Mouse (Mus musculus) heart, embryonic 16.5 days (tissue): Measurements from ENCODE around the gene Fmnl1. TPM values are rescaled to one million over a fixed set of nuclear protein-coding genes. Genes with fewer than 3 reads are reported as not detected.

Experiments used
- ATAC-seq: fragments of 200-750 bp; cut with Nextera tagmentation; replicated peaks from 2 replicates; pipeline ENCODE4 v1.8.0; 2017; ENCODE audit warnings: moderate number of reproducible peaks; ENCODE audit not compliant: insufficient read depth, low FRiP score; ENCODE audit errors: extremely low read depth
- H3K27ac ChIP-seq: fragments of 300-500 bp; sonication (generic); 2 replicates; pipeline ENCODE4 v1.5.1; 2014; ENCODE audit warnings: mild to moderate bottlenecking, low read length, control low read depth, moderate library complexity
- H3K27me3 ChIP-seq: fragments of 300-500 bp; sonication (generic); 2 replicates; pipeline ENCODE4 v1.6.1; 2014; ENCODE audit warnings: low read length, mixed read lengths; ENCODE audit not compliant: control insufficient read depth, insufficient read depth
- H3K36me3 ChIP-seq: fragments of 300-500 bp; sonication (generic); 2 replicates; pipeline ENCODE4 v1.6.1; 2014; ENCODE audit not compliant: control insufficient read depth, insufficient read depth
- H3K4me1 ChIP-seq: fragments of 300-500 bp; sonication (generic); 2 replicates; pipeline ENCODE4 v1.6.1; 2014; ENCODE audit warnings: low read length, mixed read lengths; ENCODE audit not compliant: control insufficient read depth, insufficient read depth
- H3K4me2 ChIP-seq: fragments of 300-500 bp; sonication (generic); 2 replicates; pipeline ENCODE4 v1.6.1; 2014; ENCODE audit warnings: low read depth, mild to moderate bottlenecking, control low read depth, low read length
- H3K4me3 ChIP-seq: fragments of 300-500 bp; sonication (generic); 2 replicates; pipeline ENCODE4 v1.5.1; 2014; ENCODE audit warnings: mild to moderate bottlenecking, control low read depth, low read length
- H3K9ac ChIP-seq: fragments of 300-500 bp; sonication (generic); 2 replicates; pipeline ENCODE4 v1.6.1; 2014; ENCODE audit warnings: low read length, control low read depth
- H3K9me3 ChIP-seq: fragments of 300-500 bp; sonication (generic); replicated peaks from 2 replicates; pipeline ENCODE4 v1.6.1; 2016; ENCODE audit warnings: low read length; ENCODE audit not compliant: control insufficient read depth
- WGBS: fragments of 180-500 bp; shearing (Covaris S2); extraction: QIAGEN DNeasy Blood & Tissue Kit; methylation state at CpG from one replicate; pipeline ENCODE4 v1.1.7; 2014; 5-methylcytosine and 5-hydroxymethylcytosine counted together
- polyA plus RNA-seq: library from polyadenylated mRNA; unstranded; fragments of >200 nt; fragmentation: Nextera tagmentation; extraction: Ambion mirVana; gene quantifications from 2 replicates; pipeline ENCODE4 v1.2.1, GENCODE M21; 2015

Fmnl1 gene
- polyA plus RNA-seq, 1 experiment from 2014 or later: 7.6 TPM

GRCm38 (mm10) chr11:103171703-103172391 lies 940 bp downstream of the Fmnl1 start:
- peak overlapping the region; percentile 83 for H3K9ac ChIP-seq
- 49% methylated on average over 9 of the region's 9 CpGs for WGBS
- H3K9me3 ChIP-seq: no peaks in the 10 kb centered on the region
- H3K4me2 ChIP-seq: peak overlapping the region; percentile 97
- peak overlapping the region; percentile 69 for H3K4me3 ChIP-seq
- H3K27ac ChIP-seq: 0 out of 2 replicates have a peak overlapping the region, but pooled peaks have one; percentile 0
- no peak for ATAC-seq
- peaks cover 26% of the 10 kb centered on the region for H3K4me1 ChIP-seq
- H3K27me3 ChIP-seq: peaks cover 18% of the 10 kb centered on the region
- H3K36me3 ChIP-seq: no peaks in the 10 kb centered on the region

GRCm38 (mm10) chr11:103172392-103173040 lies 1.6 kb downstream of the Fmnl1 start:
- Histone ChIP-seq H3K4me1 (peaks cover 32% of the 10 kb centered on the region), H3K4me3 (peak overlapping the region; percentile 69; the same call in 1 of the 2 replicates), H3K27ac (0 out of 2 replicates have a peak overlapping the region, but pooled peaks have one; percentile 0), H3K27me3 (peaks cover 18% of the 10 kb centered on the region), H3K4me2 (peak overlapping the region; percentile 97), H3K36me3 (no peaks in the 10 kb centered on the region), H3K9ac (peak overlapping the region; percentile 83; the same call in 1 of the 2 replicates), H3K9me3 (no peaks in the 10 kb centered on the region)
- 48% methylated on average over 6 of the region's 6 CpGs for WGBS
- no peak for ATAC-seq

- Histone ChIP-seq H3K4me3 (peak overlapping the region; percentile 4; the same call in 1 of the 2 replicates), H3K4me2 (peak overlapping the region; percentile 97; the same call in 1 of the 2 replicates), H3K27me3 (peaks cover 18% of the 10 kb centered on the region), H3K9me3 (no peaks in the 10 kb centered on the region), H3K27ac (no peak overlapping the region; the same call in 1 of the 2 replicates), H3K36me3 (no peaks in the 10 kb centered on the region), H3K4me1 (peaks cover 37% of the 10 kb centered on the region), H3K9ac (no peak overlapping the region)
- no peak for ATAC-seq
- WGBS: 84% methylated on average over 7 of the region's 7 CpGs
Observed at GRCm38 (mm10) chr11:103173041-103173770, 2.3 kb downstream of the Fmnl1 start.

- Histone ChIP-seq H3K27me3 (peaks cover 18% of the 10 kb centered on the region), H3K4me3 (no peak overlapping the region), H3K4me2 (peak overlapping the region; percentile 97), H3K27ac (peak overlapping the region; percentile 59), H3K9ac (no peak overlapping the region), H3K4me1 (peaks cover 37% of the 10 kb centered on the region), H3K36me3 (no peaks in the 10 kb centered on the region), H3K9me3 (no peaks in the 10 kb centered on the region)
- WGBS: 85% methylated on average over 11 of the region's 11 CpGs
- ATAC-seq: no peak
Observed at GRCm38 (mm10) chr11:103173771-103174344, 3.0 kb downstream of the Fmnl1 start.

- peak overlapping the region; percentile 5; the same call in 1 of the 2 replicates for H3K4me2 ChIP-seq
- no peaks in the 10 kb centered on the region for H3K36me3 ChIP-seq
- H3K4me1 ChIP-seq: peaks cover 37% of the 10 kb centered on the region
- H3K27me3 ChIP-seq: peaks cover 15% of the 10 kb centered on the region
- H3K9ac ChIP-seq: 0 out of 2 replicates have a peak overlapping the region, but pooled peaks have one; percentile 45
- 72% methylated on average over 5 of the region's 5 CpGs for WGBS
- ATAC-seq: no peak
- no peaks in the 10 kb centered on the region for H3K9me3 ChIP-seq
- peak overlapping the region; percentile 59 for H3K27ac ChIP-seq
- no peak overlapping the region for H3K4me3 ChIP-seq
Observed at GRCm38 (mm10) chr11:103174411-103174832, 3.5 kb downstream of the Fmnl1 start.

GRCm38 (mm10) chr11:103174891-103175391 lies 4.0 kb downstream of the Fmnl1 start:
- ATAC-seq: peak; percentile 32
- Histone ChIP-seq H3K9me3 (no peaks in the 10 kb centered on the region), H3K27ac (peak overlapping the region; percentile 59), H3K9ac (peak overlapping the region; percentile 45; the same call in 1 of the 2 replicates), H3K36me3 (no peaks in the 10 kb centered on the region), H3K4me2 (0 out of 2 replicates have a peak overlapping the region, but pooled peaks have one; percentile 1), H3K4me1 (peaks cover 37% of the 10 kb centered on the region), H3K27me3 (peaks cover 12% of the 10 kb centered on the region), H3K4me3 (no peak overlapping the region)
- 51% methylated on average over 8 of the region's 8 CpGs for WGBS

- Histone ChIP-seq H3K27ac (no peak overlapping the region), H3K9me3 (no peaks in the 10 kb centered on the region), H3K4me2 (peak overlapping the region; percentile 10; the same call in 1 of the 2 replicates), H3K4me1 (peaks cover 37% of the 10 kb centered on the region), H3K36me3 (no peaks in the 10 kb centered on the region), H3K4me3 (no peak overlapping the region), H3K9ac (no peak overlapping the region), H3K27me3 (peaks cover 9% of the 10 kb centered on the region; the same call in 1 of the 2 replicates)
- no peak for ATAC-seq
- WGBS: 72% methylated on average over 14 of the region's 14 CpGs
Observed at GRCm38 (mm10) chr11:103175688-103176442, 5.0 kb downstream of the Fmnl1 start.

- peak overlapping the region; percentile 71; the same call in 1 of the 2 replicates for H3K27ac ChIP-seq
- H3K4me2 ChIP-seq: no peak overlapping the region
- WGBS: 100% methylated on average over 1 of the region's 1 CpGs
- no peak overlapping the region for H3K9ac ChIP-seq
- H3K36me3 ChIP-seq: no peaks in the 10 kb centered on the region
- no peak for ATAC-seq
- peaks cover 37% of the 10 kb centered on the region for H3K4me1 ChIP-seq
- peaks cover 7% of the 10 kb centered on the region; the same call in 1 of the 2 replicates for H3K27me3 ChIP-seq
- no peaks in the 10 kb centered on the region for H3K9me3 ChIP-seq
- no peak overlapping the region for H3K4me3 ChIP-seq
Observed at GRCm38 (mm10) chr11:103176510-103176909, 5.6 kb downstream of the Fmnl1 start.
